Mouse (Mus musculus): ENCODE measurements around the gene Hcn4. TPM values are rescaled to one million over a fixed set of nuclear protein-coding genes. Genes with fewer than 3 reads are reported as not detected.

Hcn4 gene
- 1.3 and 1.5 TPM in 2 replicates for polyA plus RNA-seq (2014; fragmentation: Nextera tagmentation; extraction: Ambion mirVana)

- DNase-seq (ENCODE audit: low spot score) (peak; percentile 71), ATAC-seq (ENCODE audit: low FRiP score) (peak; percentile 58)
- no peaks in the 10 kb centered on the region for H3K9me3 ChIP-seq (ENCODE audit: control insufficient read depth, low read length)
- peaks cover 6% of the 10 kb centered on the region; the same call in 1 of the 2 replicates for H3K4me1 ChIP-seq (replicated peaks; ENCODE audit: control insufficient read depth, insufficient read depth, low read length)
- H3K27me3 ChIP-seq (ENCODE audit: control insufficient read depth, insufficient read depth, low read length): peaks cover 22% of the 10 kb centered on the region
- under 1% methylated on average over 65 of the region's 95 CpGs for WGBS
- H3K4me3 ChIP-seq (ENCODE audit: low read depth, low read length): peak within 1 kb of the TSS; percentile 74
- peak within 1 kb of the TSS; percentile 95 for H3K4me2 ChIP-seq (replicated peaks; ENCODE audit: low read depth, low read length)
- H3K9ac ChIP-seq (ENCODE audit: low read depth, low read length): peak within 1 kb of the TSS; percentile 67
- no peaks in the 10 kb centered on the region for H3K36me3 ChIP-seq (ENCODE audit: control insufficient read depth, insufficient read depth, low read length)
- peak within 1 kb of the TSS; percentile 92 for H3K27ac ChIP-seq (ENCODE audit: low read depth, low read length)
These were observed at the start of gene Hcn4 for GRCm38 (mm10) chr9:58823139-58823917. Hcn4 (plus strand) TSS chr9:58823412.

- H3K4me3 ChIP-seq (ENCODE audit: low read depth, low read length): no peak overlapping the region
- H3K9ac ChIP-seq (ENCODE audit: low read depth, low read length): no peak overlapping the region
- H3K27ac ChIP-seq (ENCODE audit: low read depth, low read length): no peak overlapping the region
- no peaks in the 10 kb centered on the region for H3K27me3 ChIP-seq (ENCODE audit: control insufficient read depth, insufficient read depth, low read length)
- no peak for ATAC-seq (ENCODE audit: low FRiP score)
- H3K4me2 ChIP-seq (replicated peaks; ENCODE audit: low read depth, low read length): no peak overlapping the region
- WGBS: 61% methylated on average over 3 of the region's 3 CpGs
- DNase-seq (ENCODE audit: low spot score): no peak
- H3K9me3 ChIP-seq (ENCODE audit: control insufficient read depth, low read length): no peaks in the 10 kb centered on the region
- H3K4me1 ChIP-seq (replicated peaks; ENCODE audit: control insufficient read depth, insufficient read depth, low read length): no peaks in the 10 kb centered on the region
- no peaks in the 10 kb centered on the region for H3K36me3 ChIP-seq (ENCODE audit: control insufficient read depth, insufficient read depth, low read length)
These were observed 48.5 kb upstream of the Hcn4 start for GRCm38 (mm10) chr9:58774761-58775160.

- DNase-seq (ENCODE audit: low spot score) (peak; percentile 11), ATAC-seq (ENCODE audit: low FRiP score) (no peak)
- Histone ChIP-seq H3K4me2 (replicated peaks; ENCODE audit: low read depth, low read length) (no peak overlapping the region), H3K27me3 (ENCODE audit: control insufficient read depth, insufficient read depth, low read length) (no peaks in the 10 kb centered on the region), H3K9me3 (ENCODE audit: control insufficient read depth, low read length) (no peaks in the 10 kb centered on the region), H3K36me3 (ENCODE audit: control insufficient read depth, insufficient read depth, low read length) (no peaks in the 10 kb centered on the region), H3K9ac (ENCODE audit: low read depth, low read length) (no peak overlapping the region), H3K4me1 (replicated peaks; ENCODE audit: control insufficient read depth, insufficient read depth, low read length) (no peaks in the 10 kb centered on the region), H3K27ac (ENCODE audit: low read depth, low read length) (no peak overlapping the region), H3K4me3 (ENCODE audit: low read depth, low read length) (no peak overlapping the region)
- WGBS: 15% methylated on average over 2 of the region's 2 CpGs
These were observed 47.8 kb upstream of the Hcn4 start for GRCm38 (mm10) chr9:58775363-58775762.

GRCm38 (mm10) chr9:58789476-58789875 is 33.7 kb upstream of the Hcn4 start:
- ATAC-seq (ENCODE audit: low FRiP score) (no peak), DNase-seq (ENCODE audit: low spot score) (no peak)
- no peak overlapping the region for H3K4me3 ChIP-seq (ENCODE audit: low read depth, low read length)
- 86% methylated on average over 3 of the region's 3 CpGs for WGBS
- H3K36me3 ChIP-seq (ENCODE audit: control insufficient read depth, insufficient read depth, low read length): no peaks in the 10 kb centered on the region
- H3K4me1 ChIP-seq (replicated peaks; ENCODE audit: control insufficient read depth, insufficient read depth, low read length): no peaks in the 10 kb centered on the region
- H3K9ac ChIP-seq (ENCODE audit: low read depth, low read length): no peak overlapping the region
- H3K9me3 ChIP-seq (ENCODE audit: control insufficient read depth, low read length): no peaks in the 10 kb centered on the region
- H3K27ac ChIP-seq (ENCODE audit: low read depth, low read length): no peak overlapping the region
- H3K27me3 ChIP-seq (ENCODE audit: control insufficient read depth, insufficient read depth, low read length): no peaks in the 10 kb centered on the region
- H3K4me2 ChIP-seq (replicated peaks; ENCODE audit: low read depth, low read length): no peak overlapping the region

- H3K27ac ChIP-seq (ENCODE audit: low read depth, low read length): no peak overlapping the region
- no peaks in the 10 kb centered on the region for H3K9me3 ChIP-seq (ENCODE audit: control insufficient read depth, low read length)
- H3K4me3 ChIP-seq (ENCODE audit: low read depth, low read length): no peak overlapping the region
- H3K9ac ChIP-seq (ENCODE audit: low read depth, low read length): no peak overlapping the region
- H3K4me2 ChIP-seq (replicated peaks; ENCODE audit: low read depth, low read length): no peak overlapping the region
- DNase-seq (ENCODE audit: low spot score) (no peak), ATAC-seq (ENCODE audit: low FRiP score) (no peak)
- no peaks in the 10 kb centered on the region for H3K36me3 ChIP-seq (ENCODE audit: control insufficient read depth, insufficient read depth, low read length)
- no peaks in the 10 kb centered on the region for H3K27me3 ChIP-seq (ENCODE audit: control insufficient read depth, insufficient read depth, low read length)
- 87% methylated on average over 7 of the region's 7 CpGs for WGBS
- no peaks in the 10 kb centered on the region for H3K4me1 ChIP-seq (replicated peaks; ENCODE audit: control insufficient read depth, insufficient read depth, low read length)
These were observed 25.1 kb upstream of the Hcn4 start for GRCm38 (mm10) chr9:58798155-58798554.

- H3K36me3 ChIP-seq (ENCODE audit: control insufficient read depth, insufficient read depth, low read length): no peaks in the 10 kb centered on the region
- no peak overlapping the region for H3K9ac ChIP-seq (ENCODE audit: low read depth, low read length)
- ATAC-seq (ENCODE audit: low FRiP score): no peak
- no peaks in the 10 kb centered on the region for H3K27me3 ChIP-seq (ENCODE audit: control insufficient read depth, insufficient read depth, low read length)
- no peak for DNase-seq (ENCODE audit: low spot score)
- H3K4me3 ChIP-seq (ENCODE audit: low read depth, low read length): no peak overlapping the region
- no peak overlapping the region for H3K27ac ChIP-seq (ENCODE audit: low read depth, low read length)
- no peak overlapping the region for H3K4me2 ChIP-seq (replicated peaks; ENCODE audit: low read depth, low read length)
- 77% methylated on average over 2 of the region's 2 CpGs for WGBS
- no peaks in the 10 kb centered on the region for H3K4me1 ChIP-seq (replicated peaks; ENCODE audit: control insufficient read depth, insufficient read depth, low read length)
- H3K9me3 ChIP-seq (ENCODE audit: control insufficient read depth, low read length): no peaks in the 10 kb centered on the region
These were observed 21.8 kb upstream of the Hcn4 start for GRCm38 (mm10) chr9:58801441-58801840.

- no peak for ATAC-seq (ENCODE audit: low FRiP score)
- Histone ChIP-seq H3K4me1 (replicated peaks; ENCODE audit: control insufficient read depth, insufficient read depth, low read length) (no peaks in the 10 kb centered on the region), H3K4me3 (ENCODE audit: low read depth, low read length) (no peak overlapping the region), H3K27me3 (ENCODE audit: control insufficient read depth, insufficient read depth, low read length) (no peaks in the 10 kb centered on the region), H3K36me3 (ENCODE audit: control insufficient read depth, insufficient read depth, low read length) (no peaks in the 10 kb centered on the region), H3K9ac (ENCODE audit: low read depth, low read length) (no peak overlapping the region), H3K9me3 (ENCODE audit: control insufficient read depth, low read length) (no peaks in the 10 kb centered on the region), H3K27ac (ENCODE audit: low read depth, low read length) (no peak overlapping the region), H3K4me2 (replicated peaks; ENCODE audit: low read depth, low read length) (no peak overlapping the region)
- WGBS: 69% methylated on average over 4 of the region's 4 CpGs
- DNase-seq (ENCODE audit: low spot score): no peak
These were observed 20.9 kb upstream of the Hcn4 start for GRCm38 (mm10) chr9:58802294-58802693.

- 74% methylated on average over 5 of the region's 5 CpGs for WGBS
- Histone ChIP-seq H3K27me3 (ENCODE audit: control insufficient read depth, insufficient read depth, low read length) (no peaks in the 10 kb centered on the region), H3K4me1 (replicated peaks; ENCODE audit: control insufficient read depth, insufficient read depth, low read length) (no peaks in the 10 kb centered on the region), H3K9me3 (ENCODE audit: control insufficient read depth, low read length) (no peaks in the 10 kb centered on the region), H3K27ac (ENCODE audit: low read depth, low read length) (no peak overlapping the region), H3K36me3 (ENCODE audit: control insufficient read depth, insufficient read depth, low read length) (no peaks in the 10 kb centered on the region), H3K4me3 (ENCODE audit: low read depth, low read length) (no peak overlapping the region), H3K9ac (ENCODE audit: low read depth, low read length) (no peak overlapping the region), H3K4me2 (replicated peaks; ENCODE audit: low read depth, low read length) (no peak overlapping the region)
- no peak for DNase-seq (ENCODE audit: low spot score)
- no peak for ATAC-seq (ENCODE audit: low FRiP score)
These were observed 20.4 kb upstream of the Hcn4 start for GRCm38 (mm10) chr9:58802802-58803201.

All from hindbrain, embryonic 11.5 days (tissue).